Mouse (Mus musculus) intestine, embryonic 14.5 days (tissue): ENCODE measurements at regions not wholly inside any gene's neighbourhood (a gene's known extent, or its start where the extent isn't known, plus 50 kb on each side); places are given as distances from the start of the nearest gene placed in this dataset.

Source experiments
- ATAC-seq: fragments of 200-750 bp; cut with Nextera tagmentation; replicated peaks from 2 replicates; pipeline ENCODE4 v1.8.0; 2017; ENCODE audit warnings: low read depth, moderate number of reproducible peaks, moderate TSS enrichment, moderate library complexity; ENCODE audit not compliant: low FRiP score, low TSS enrichment
- DNase-seq: peaks from one replicate; pipeline ENCODE4 v3.0.0-alpha.2; 2018; ENCODE audit warnings: low spot score
- H3K27ac ChIP-seq: fragments of 300-500 bp; sonication (generic); 2 replicates; pipeline ENCODE4 v1.5.1; 2014; ENCODE audit warnings: low read depth, mild to moderate bottlenecking, control low read depth
- H3K27me3 ChIP-seq: fragments of 300-500 bp; sonication (generic); replicated peaks from 2 replicates; pipeline ENCODE4 v1.6.1; 2014; ENCODE audit warnings: low read length, control low read depth; ENCODE audit not compliant: control insufficient read depth, insufficient read depth
- H3K36me3 ChIP-seq: fragments of 300-500 bp; sonication (generic); 2 replicates; pipeline ENCODE4 v1.6.1; 2014; ENCODE audit warnings: low read length, control low read depth; ENCODE audit not compliant: control insufficient read depth, insufficient read depth
- H3K4me1 ChIP-seq: fragments of 300-500 bp; sonication (generic); replicated peaks from 2 replicates; pipeline ENCODE4 v1.6.1; 2014; ENCODE audit warnings: low read length, control low read depth, mixed read lengths; ENCODE audit not compliant: control insufficient read depth, insufficient read depth
- H3K4me2 ChIP-seq: fragments of 300-500 bp; sonication (generic); 2 replicates; pipeline ENCODE4 v1.6.1; 2014; ENCODE audit warnings: low read length
- H3K4me3 ChIP-seq: fragments of 300-500 bp; sonication (generic); 2 replicates; pipeline ENCODE4 v1.5.1; 2014; ENCODE audit warnings: low read depth, low read length, control low read depth, mixed read lengths
- H3K9ac ChIP-seq: fragments of 300-500 bp; sonication (generic); 2 replicates; pipeline ENCODE4 v1.6.1; 2014; ENCODE audit warnings: mild to moderate bottlenecking, low read length
- H3K9me3 ChIP-seq: fragments of 300-500 bp; sonication (generic); 2 replicates; pipeline ENCODE4 v1.6.1; 2016; ENCODE audit warnings: low read length, control low read depth; ENCODE audit not compliant: control insufficient read depth
- WGBS: fragments of 180-500 bp; shearing (Covaris S2); extraction: QIAGEN DNeasy Blood & Tissue Kit; methylation state at CpG from one replicate; pipeline ENCODE4 v1.1.7; 2014; 5-methylcytosine and 5-hydroxymethylcytosine counted together

DNA sequence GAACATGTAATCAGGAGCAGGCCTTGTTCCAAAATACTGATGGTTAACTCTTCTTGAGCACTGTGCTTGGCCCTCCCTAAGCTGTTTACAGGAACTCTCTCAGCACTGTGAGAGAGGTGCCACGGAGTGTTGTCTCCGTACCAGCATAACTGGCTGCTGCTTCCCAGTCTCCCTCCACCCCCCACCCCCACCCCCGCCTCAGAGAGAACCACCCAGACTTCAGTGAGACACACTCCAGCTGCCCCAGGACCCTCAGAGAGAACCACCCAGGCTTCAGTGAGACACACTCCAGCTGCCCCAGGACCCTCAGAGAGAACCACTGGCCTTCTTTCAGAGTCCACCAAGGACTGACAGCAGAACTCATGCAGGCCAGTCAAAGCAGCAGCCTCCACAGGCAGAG, 50.8 kb upstream of the Odc1 start:
- ATAC-seq (no peak), DNase-seq (no peak)
- H3K4me3 ChIP-seq = no peak overlapping the region
- WGBS = 30% methylated on average over 3 of the region's 3 CpGs
- H3K9me3 ChIP-seq = no peaks in the 10 kb centered on the region
- peaks cover 9% of the 10 kb centered on the region for H3K4me1 ChIP-seq
- peak overlapping the region; percentile 30; the same call in 1 of the 2 replicates for H3K27ac ChIP-seq
- H3K36me3 ChIP-seq = no peaks in the 10 kb centered on the region
- H3K9ac ChIP-seq = no peak overlapping the region
- H3K27me3 ChIP-seq = no peaks in the 10 kb centered on the region
- no peak overlapping the region for H3K4me2 ChIP-seq
